Mouse (Mus musculus) kidney, postnatal 10 days (tissue): ENCODE data around the gene Fmr1.
"Not testable (repeated sequence)": the region's sequence is repeated elsewhere in the genome, so short reads cannot be mapped to it uniquely, and the experiment has no call there.

Source experiments
- DNase-seq: peaks from one replicate; pipeline ENCODE4 v3.0.0; 2021; ENCODE audit warnings: mixed read lengths

Gene Fmr1

GRCm38 (mm10) chrX:68678333-68678740 is at the start of gene Fmr1:
Gene Fmr1 (plus strand): TSS chrX:68678541.
- peak; percentile 98 for DNase-seq

GRCm38 (mm10) chrX:68641603-68642002 is 36.7 kb upstream of the Fmr1 start:
- no peak for DNase-seq

- peak; percentile 49 for DNase-seq
Measured at GRCm38 (mm10) chrX:68645154-68645919, 33.0 kb upstream of the Fmr1 start.

GRCm38 (mm10) chrX:68677508-68677907 is 833 bp upstream of the Fmr1 start:
- no peak for DNase-seq

- DNase-seq, result peak; percentile 53
Measured at GRCm38 (mm10) chrX:68678815-68679486, 610 bp downstream of the Fmr1 start.

GRCm38 (mm10) chrX:68684706-68685105 is 6.4 kb downstream of the Fmr1 start:
- no peak for DNase-seq

GRCm38 (mm10) chrX:68691936-68692335 is 13.6 kb downstream of the Fmr1 start:
- DNase-seq, result not testable (repeated sequence)

- DNase-seq, result no peak
Measured at GRCm38 (mm10) chrX:68736902-68737301, 58.6 kb downstream of the Fmr1 start.

- no peak for DNase-seq
Measured at GRCm38 (mm10) chrX:68740088-68740487, 61.7 kb downstream of the Fmr1 start.

GRCm38 (mm10) chrX:68761606-68762005 is 83.3 kb downstream of the Fmr1 start, which contains the start of gene Fmr1nb:
Gene Fmr1nb (plus strand): TSS chrX:68761839.
- DNase-seq, result no peak
